Mouse (Mus musculus) liver, embryonic 12.5 days (tissue): ENCODE measurements around the gene Sh2b3. TPM values are rescaled to one million over a fixed set of nuclear protein-coding genes. Genes with fewer than 3 reads are reported as not detected.
"Not testable (repeated sequence)": the region's sequence is repeated elsewhere in the genome, so short reads cannot be mapped to it uniquely, and the experiment has no call there.

Experiments used
- ATAC-seq: fragments of 200-750 bp; cut with Nextera tagmentation; 2 replicates; pipeline ENCODE4 v1.8.0; 2017; ENCODE audit warnings: moderate number of reproducible peaks, mild to moderate bottlenecking, moderate library complexity
- H3K27ac ChIP-seq: fragments of 300-500 bp; sonication (generic); 2 replicates; pipeline ENCODE4 v1.5.1; 2016; ENCODE audit warnings: mild to moderate bottlenecking
- H3K27me3 ChIP-seq: fragments of 300-500 bp; sonication (generic); replicated peaks from 2 replicates; pipeline ENCODE4 v1.6.1; 2016; ENCODE audit warnings: mild to moderate bottlenecking, moderate library complexity
- H3K36me3 ChIP-seq: fragments of 300-500 bp; sonication (generic); 2 replicates; pipeline ENCODE4 v1.6.1; 2016; ENCODE audit warnings: mild to moderate bottlenecking, moderate library complexity
- H3K4me1 ChIP-seq: fragments of 300-500 bp; sonication (generic); 2 replicates; pipeline ENCODE4 v1.6.1; 2016
- H3K4me2 ChIP-seq: fragments of 300-500 bp; sonication (generic); 2 replicates; pipeline ENCODE4 v1.6.1; 2016; ENCODE audit warnings: mild to moderate bottlenecking, moderate library complexity
- H3K4me3 ChIP-seq: fragments of 300-500 bp; sonication (generic); 2 replicates; pipeline ENCODE4 v1.5.1; 2016; ENCODE audit warnings: mild to moderate bottlenecking, moderate library complexity
- H3K9ac ChIP-seq: fragments of 300-500 bp; sonication (generic); 2 replicates; pipeline ENCODE4 v1.6.1; 2016; ENCODE audit warnings: mild to moderate bottlenecking, moderate library complexity
- H3K9me3 ChIP-seq: fragments of 300-500 bp; sonication (generic); replicated peaks from 2 replicates; pipeline ENCODE4 v1.6.1; 2016; ENCODE audit warnings: mild to moderate bottlenecking, moderate library complexity
- WGBS: fragments of 180-500 bp; shearing (Covaris S2); methylation state at CpG from one replicate; pipeline ENCODE4 v1.1.7; 2016; ENCODE audit not compliant: insufficient replicate concordance; 5-methylcytosine and 5-hydroxymethylcytosine counted together
- polyA plus RNA-seq: library from polyadenylated mRNA; unstranded; fragments of >200 nt; fragmentation: Nextera tagmentation; extraction: Ambion mirVana; gene quantifications from 2 replicates; pipeline ENCODE4 v1.2.1, GENCODE M21; 2016

Sh2b3 gene
- polyA plus RNA-seq, 1 experiment from 2014 or later = 13.0 TPM

GRCm38 (mm10) chr5:121858427-121858826 lies 21.0 kb upstream of the Sh2b3 start:
- Histone ChIP-seq H3K27me3 (no peaks in the 10 kb centered on the region; the same call in 1 of the 2 replicates), H3K4me2 (no peak overlapping the region), H3K36me3 (peaks cover 18% of the 10 kb centered on the region), H3K27ac (no peak overlapping the region), H3K4me1 (peaks cover 3% of the 10 kb centered on the region; the same call in 1 of the 2 replicates), H3K4me3 (no peak overlapping the region), H3K9ac (no peak overlapping the region), H3K9me3 (0 out of 2 replicates have a peak, but pooled peaks cover 3% of the 10 kb centered on the region)
- WGBS = 71% methylated on average over 12 of the region's 12 CpGs
- ATAC-seq = no peak

GRCm38 (mm10) chr5:121856740-121857139 lies 19.3 kb upstream of the Sh2b3 start:
- WGBS = 69% methylated on average over 11 of the region's 11 CpGs

DNA sequence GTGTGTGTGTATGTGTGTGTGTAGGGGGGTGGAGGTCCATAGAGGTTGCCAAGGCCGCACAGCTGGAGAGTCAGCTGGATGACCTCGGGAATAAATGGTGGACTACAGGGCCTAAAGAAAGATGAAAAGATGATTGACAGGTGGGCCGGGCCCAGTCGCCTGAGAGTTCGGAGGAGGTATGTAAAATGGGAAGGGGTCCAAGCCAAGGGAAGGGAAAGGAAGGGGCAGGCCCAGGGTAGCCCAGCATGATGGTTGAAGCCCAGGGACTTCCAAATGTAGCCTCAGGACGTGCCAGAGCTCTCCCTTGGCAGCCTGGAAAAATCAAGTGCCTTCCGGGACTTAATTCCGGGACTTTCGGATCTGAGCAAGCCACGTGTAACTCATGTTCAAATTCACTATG lies 17.3 kb upstream of the Sh2b3 start:
- Histone ChIP-seq H3K4me1 (peaks cover 15% of the 10 kb centered on the region), H3K27ac (no peak overlapping the region), H3K27me3 (no peaks in the 10 kb centered on the region), H3K9ac (no peak overlapping the region), H3K4me3 (no peak overlapping the region), H3K4me2 (no peak overlapping the region), H3K36me3 (peaks cover 25% of the 10 kb centered on the region), H3K9me3 (no peaks in the 10 kb centered on the region)
- 81% methylated on average over 10 of the region's 10 CpGs for WGBS
- ATAC-seq = no peak

More at GRCm38 (mm10) chr5:121856740-121857139, 19.3 kb upstream of the Sh2b3 start:
- H3K9me3 ChIP-seq = 0 out of 2 replicates have a peak, but pooled peaks cover 3% of the 10 kb centered on the region
- H3K27ac ChIP-seq = no peak overlapping the region
- no peak for ATAC-seq
- H3K27me3 ChIP-seq = no peaks in the 10 kb centered on the region
- no peak overlapping the region for H3K9ac ChIP-seq
- no peak overlapping the region for H3K4me2 ChIP-seq
- H3K36me3 ChIP-seq = peaks cover 35% of the 10 kb centered on the region
- H3K4me3 ChIP-seq = no peak overlapping the region
- peaks cover 3% of the 10 kb centered on the region; the same call in 1 of the 2 replicates for H3K4me1 ChIP-seq

GRCm38 (mm10) chr5:121853368-121854051 lies 16.1 kb upstream of the Sh2b3 start:
- Histone ChIP-seq H3K4me3 (no peak overlapping the region), H3K4me1 (peaks cover 22% of the 10 kb centered on the region), H3K27me3 (no peaks in the 10 kb centered on the region), H3K9ac (no peak overlapping the region), H3K36me3 (peaks cover 25% of the 10 kb centered on the region), H3K27ac (peak overlapping the region; percentile 27; the same call in 1 of the 2 replicates), H3K9me3 (no peaks in the 10 kb centered on the region), H3K4me2 (no peak overlapping the region)
- 78% methylated on average over 9 of the region's 9 CpGs for WGBS
- ATAC-seq = peak; percentile 43

GRCm38 (mm10) chr5:121849478-121850349 lies 12.3 kb upstream of the Sh2b3 start:
- peaks cover 20% of the 10 kb centered on the region for H3K27me3 ChIP-seq
- H3K4me3 ChIP-seq = peak overlapping the region; percentile 78
- peaks cover 25% of the 10 kb centered on the region for H3K36me3 ChIP-seq
- H3K27ac ChIP-seq = 0 out of 2 replicates have a peak overlapping the region, but pooled peaks have one; percentile 50
- peaks cover 40% of the 10 kb centered on the region for H3K4me1 ChIP-seq
- peak overlapping the region; percentile 78 for H3K9ac ChIP-seq
- H3K9me3 ChIP-seq = no peaks in the 10 kb centered on the region
- no peak for ATAC-seq
- WGBS = 47% methylated on average over 20 of the region's 20 CpGs
- peak overlapping the region; percentile 84 for H3K4me2 ChIP-seq

- ATAC-seq = peak; percentile 88
- H3K4me3 ChIP-seq = peak within 1 kb of the TSS; percentile 78
These were observed 11.3 kb upstream of the Sh2b3 start, which contains the start of gene Pheta1 for GRCm38 (mm10) chr5:121848743-121849142. Gene Pheta1, plus strand, starts transcription at chr5:121848984.

GRCm38 (mm10) chr5:121848035-121848519 lies 10.6 kb upstream of the Sh2b3 start:
- 1% methylated on average over 17 of the region's 17 CpGs for WGBS
- peak; percentile 46 for ATAC-seq
- H3K27me3 ChIP-seq = peaks cover 37% of the 10 kb centered on the region
- peak overlapping the region; percentile 78 for H3K9ac ChIP-seq
- H3K9me3 ChIP-seq = no peaks in the 10 kb centered on the region
- peaks cover 16% of the 10 kb centered on the region for H3K36me3 ChIP-seq
- H3K4me2 ChIP-seq = peak overlapping the region; percentile 84
- peaks cover 44% of the 10 kb centered on the region for H3K4me1 ChIP-seq
- H3K4me3 ChIP-seq = peak overlapping the region; percentile 78
- peak overlapping the region; percentile 73 for H3K27ac ChIP-seq

More at GRCm38 (mm10) chr5:121848743-121849142, 11.3 kb upstream of the Sh2b3 start, which contains the start of gene Pheta1:
- under 1% methylated on average over 39 of the region's 42 CpGs for WGBS
- Histone ChIP-seq H3K4me1 (peaks cover 38% of the 10 kb centered on the region), H3K4me2 (peak within 1 kb of the TSS; percentile 84), H3K9me3 (no peaks in the 10 kb centered on the region), H3K27ac (peak within 1 kb of the TSS; percentile 73), H3K9ac (peak within 1 kb of the TSS; percentile 78), H3K27me3 (peaks cover 30% of the 10 kb centered on the region), H3K36me3 (peaks cover 22% of the 10 kb centered on the region)

- H3K27ac ChIP-seq, H3K36me3 ChIP-seq, H3K4me3 ChIP-seq, H3K9ac ChIP-seq, ATAC-seq, H3K9me3 ChIP-seq, H3K4me2 ChIP-seq: not testable (repeated sequence)
- peaks cover 38% of the 10 kb centered on the region for H3K27me3 ChIP-seq
- H3K4me1 ChIP-seq = peaks cover 53% of the 10 kb centered on the region
- WGBS = 48% methylated on average over 3 of the region's 3 CpGs
These were observed 9.8 kb upstream of the Sh2b3 start for GRCm38 (mm10) chr5:121847269-121847668.

DNA sequence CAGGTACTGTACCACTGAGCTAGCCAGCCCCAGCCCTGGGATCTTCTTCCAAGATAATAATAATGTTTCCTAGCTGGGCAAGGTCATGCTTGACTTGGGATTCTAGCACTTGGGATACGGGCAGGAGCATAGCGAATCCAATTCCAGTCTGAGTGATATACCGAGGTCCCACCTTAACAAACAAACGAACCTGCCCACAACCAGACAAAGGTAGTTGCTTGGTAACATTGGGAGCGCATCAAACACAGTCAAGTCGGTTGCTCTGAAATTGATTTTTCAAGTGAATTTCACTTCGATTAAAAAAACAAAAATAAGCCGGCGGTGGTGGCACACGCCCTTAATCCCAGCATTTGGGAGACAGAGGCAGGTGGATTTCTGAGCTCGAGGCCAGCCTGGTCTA lies 8.9 kb upstream of the Sh2b3 start:
- Histone ChIP-seq H3K27ac (no peak overlapping the region), H3K9me3 (no peaks in the 10 kb centered on the region), H3K27me3 (peaks cover 44% of the 10 kb centered on the region), H3K36me3 (no peaks in the 10 kb centered on the region), H3K4me3 (no peak overlapping the region), H3K4me2 (no peak overlapping the region), H3K9ac (no peak overlapping the region), H3K4me1 (peaks cover 58% of the 10 kb centered on the region)
- ATAC-seq = no peak
- 64% methylated on average over 11 of the region's 11 CpGs for WGBS

DNA sequence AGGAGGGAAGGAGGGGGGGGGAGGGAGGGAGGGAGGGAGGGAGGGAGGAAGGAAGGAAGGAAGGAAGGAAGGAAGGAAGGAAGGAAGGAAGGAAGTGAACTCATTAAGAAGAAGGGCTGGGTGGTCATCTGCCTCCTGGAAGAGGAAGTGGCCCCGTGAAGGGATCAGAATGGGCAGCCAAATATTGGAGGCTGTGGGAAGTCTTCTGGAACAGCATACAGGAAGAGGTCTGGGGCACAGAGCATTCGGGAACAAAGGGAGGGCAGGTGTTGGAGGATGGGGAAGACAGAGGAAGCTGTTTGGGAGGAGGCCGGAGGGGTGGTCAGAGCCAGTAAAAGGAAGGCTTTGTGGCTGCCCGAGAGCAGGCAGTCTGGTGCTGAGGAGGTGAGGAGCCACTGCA lies 7.9 kb upstream of the Sh2b3 start:
- peaks cover 44% of the 10 kb centered on the region for H3K27me3 ChIP-seq
- no peak overlapping the region for H3K27ac ChIP-seq
- H3K36me3 ChIP-seq = no peaks in the 10 kb centered on the region
- 0 out of 2 replicates have a peak overlapping the region, but pooled peaks have one; percentile 1 for H3K4me2 ChIP-seq
- peaks cover 52% of the 10 kb centered on the region for H3K4me1 ChIP-seq
- 15% methylated on average over 4 of the region's 4 CpGs for WGBS
- no peaks in the 10 kb centered on the region for H3K9me3 ChIP-seq
- H3K4me3 ChIP-seq = no peak overlapping the region
- no peak for ATAC-seq
- H3K9ac ChIP-seq = no peak overlapping the region

DNA sequence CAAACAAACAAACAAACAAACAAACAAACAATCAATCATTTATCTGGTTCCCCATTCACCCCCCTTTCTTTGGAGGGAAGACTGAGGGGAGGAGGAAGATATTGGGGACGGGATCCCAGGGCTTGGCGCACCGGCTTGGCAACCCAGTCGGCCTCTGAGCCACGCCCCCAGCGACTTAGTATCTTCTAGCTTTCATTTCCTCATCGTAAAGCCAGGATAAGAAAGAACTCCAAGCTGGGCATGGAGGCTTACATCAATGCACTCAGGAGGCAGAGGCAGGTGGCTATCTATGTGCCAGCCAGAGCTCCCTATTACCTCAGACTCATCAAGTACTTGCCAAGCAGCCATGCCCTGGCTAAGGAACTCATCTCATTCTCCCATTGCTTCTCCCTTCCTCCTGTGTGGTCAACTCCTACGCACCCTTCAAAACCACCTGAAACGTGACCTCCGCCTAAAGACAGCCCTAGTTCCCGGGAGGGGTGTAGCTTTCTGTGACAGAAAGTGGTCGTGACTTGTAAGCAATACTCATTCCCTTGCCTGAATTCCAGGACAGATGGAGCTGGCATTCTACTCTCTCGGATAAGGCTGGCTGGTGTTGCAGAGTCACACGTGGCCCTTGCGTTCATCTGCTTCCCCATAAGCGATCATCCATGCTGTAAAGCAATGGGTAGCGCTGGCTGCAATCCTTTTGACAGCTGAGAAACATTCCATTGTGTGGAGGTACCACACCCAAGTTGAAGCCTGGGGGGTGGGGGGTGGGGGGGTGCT lies 5.9 kb upstream of the Sh2b3 start:
- peak overlapping the region; percentile 67 for H3K9ac ChIP-seq
- no peaks in the 10 kb centered on the region for H3K36me3 ChIP-seq
- peak; percentile 11; the same call in 1 of the 2 replicates for ATAC-seq
- H3K9me3 ChIP-seq = no peaks in the 10 kb centered on the region
- H3K27me3 ChIP-seq = peaks cover 54% of the 10 kb centered on the region
- H3K27ac ChIP-seq = no peak overlapping the region
- H3K4me2 ChIP-seq = peak overlapping the region; percentile 87
- peak overlapping the region; percentile 61 for H3K4me3 ChIP-seq
- peaks cover 51% of the 10 kb centered on the region for H3K4me1 ChIP-seq
- WGBS = 12% methylated on average over 17 of the region's 17 CpGs
